9 mouse cellular contexts compared by ENCODE assay signal in genomic region chr9:45133484-45134310, GRCm38 (mm10). TPM values are rescaled to one million over a fixed set of nuclear protein-coding genes. Genes with fewer than 3 reads are reported as not detected.
DNase-seq lines count a peak whose midpoint lies in the region; ATAC-seq and TF ChIP-seq lines count a peak whose summit lies in the region.
"Had no signal": no experiment of that assay in that cellular context is flagged by ENCODE, and none has a peak within 500 bp of the region (broad histone marks: within the 10 kb centered on the region; RNA-seq: fewer than 3 reads in every experiment).

No protein-coding gene starts in this region.

- 0 out of 2 replicates have a peak, but pooled peaks cover 3% of the 10 kb centered on the region for H3K4me1 ChIP-seq in neural tube, embryonic 11.5 days (ENCODE audit: control insufficient read depth, insufficient read depth, low read length)
- H3K4me1 ChIP-seq in embryonic facial prominence, embryonic 10.5 days: peaks cover 56% of the 10 kb centered on the region
- H3K4me1 ChIP-seq in kidney, postnatal 0 days (replicated peaks; ENCODE audit: insufficient read depth, low read length): peaks cover 2% of the 10 kb centered on the region; the same call in 1 of the 2 replicates

- 26% methylated on average over 5 of the region's 5 CpGs for WGBS in neural tube, embryonic 11.5 days
- WGBS in embryonic facial prominence, embryonic 10.5 days: 25% methylated on average over 5 of the region's 5 CpGs
- WGBS in kidney, postnatal 0 days: 26% methylated on average over 5 of the region's 5 CpGs

- DNase-seq in neural tube, embryonic 11.5 days (ENCODE audit: low spot score): peak; percentile 63
- DNase-seq in neural tube, embryonic 10.5 days (ENCODE audit: extremely low spot score, low spot score): no peak
- peak; percentile 74 for DNase-seq in adrenal gland, postnatal 10 days
- peak; percentile 66 for DNase-seq in embryonic facial prominence, embryonic 10.5 days (ENCODE audit: low spot score)
- peak; percentile 75 for DNase-seq in kidney, postnatal 0 days (ENCODE audit: low spot score)
- peak; percentile 69 for DNase-seq in urinary bladder, postnatal 14 days (ENCODE audit: low spot score)
- no peak for DNase-seq in layer of hippocampus, adult 9-11 months

- peak; percentile 79 for TF ChIP-seq CTCF in kidney, postnatal 0 days (IDR thresholded peaks at IDR 0.05; ENCODE audit: low read depth)

- no peak overlapping the region for H3K4me2 ChIP-seq in neural tube, embryonic 11.5 days (ENCODE audit: low read depth)
- no peak overlapping the region for H3K4me2 ChIP-seq in kidney, postnatal 0 days (ENCODE audit: low read length)
- H3K4me2 ChIP-seq: neural tube, embryonic 13.5 days had no signal

- no peak overlapping the region for H3K27ac ChIP-seq in neural tube, embryonic 11.5 days (ENCODE audit: low read depth, low read length)
- no peak overlapping the region for H3K27ac ChIP-seq in embryonic facial prominence, embryonic 10.5 days (replicated peaks)
- no peak overlapping the region for H3K27ac ChIP-seq in kidney, postnatal 0 days
- H3K27ac ChIP-seq: neural tube, embryonic 13.5 days had no signal

- no peak overlapping the region for H3K9ac ChIP-seq in neural tube, embryonic 11.5 days (ENCODE audit: low read length)
- no peak overlapping the region for H3K9ac ChIP-seq in kidney, postnatal 0 days (ENCODE audit: low read depth, low read length)
- H3K9ac ChIP-seq: neural tube, embryonic 13.5 days had no signal

- no peaks in the 10 kb centered on the region for H3K36me3 ChIP-seq in neural tube, embryonic 11.5 days (ENCODE audit: control insufficient read depth, insufficient read depth, low read length)
- H3K36me3 ChIP-seq in embryonic facial prominence, embryonic 10.5 days (replicated peaks): no peaks in the 10 kb centered on the region
- H3K36me3 ChIP-seq in kidney, postnatal 0 days (ENCODE audit: insufficient read depth, low read length): no peaks in the 10 kb centered on the region
- H3K36me3 ChIP-seq: neural tube, embryonic 13.5 days had no signal

- H3K4me3 ChIP-seq in neural tube, embryonic 11.5 days (ENCODE audit: low read depth, low read length): no peak overlapping the region
- H3K4me3 ChIP-seq in embryonic facial prominence, embryonic 10.5 days: no peak overlapping the region
- H3K4me3 ChIP-seq in kidney, postnatal 0 days (replicated peaks; ENCODE audit: low read depth, low read length): no peak overlapping the region
- H3K4me3 ChIP-seq: neural tube, embryonic 13.5 days had no signal

- H3K27me3 ChIP-seq in neural tube, embryonic 11.5 days (ENCODE audit: control insufficient read depth, insufficient read depth, low read length): peaks cover 22% of the 10 kb centered on the region
- peaks cover 85% of the 10 kb centered on the region for H3K27me3 ChIP-seq in embryonic facial prominence, embryonic 10.5 days (replicated peaks; ENCODE audit: low read depth, poor library complexity, severe bottlenecking)
- peaks cover 18% of the 10 kb centered on the region for H3K27me3 ChIP-seq in kidney, postnatal 0 days (ENCODE audit: insufficient read depth, low read length)

- no peaks in the 10 kb centered on the region for H3K9me3 ChIP-seq in neural tube, embryonic 11.5 days (ENCODE audit: control insufficient read depth, low read length)
- H3K9me3 ChIP-seq in embryonic facial prominence, embryonic 10.5 days: no peaks in the 10 kb centered on the region
- H3K9me3 ChIP-seq in kidney, postnatal 0 days (replicated peaks; ENCODE audit: low read length): no peaks in the 10 kb centered on the region
- H3K9me3 ChIP-seq: neural tube, embryonic 13.5 days had no signal

- no peak for ATAC-seq in neural tube, embryonic 11.5 days (ENCODE audit: insufficient read depth, low FRiP score, low TSS enrichment)
- no peak; the same call in 1 of the 2 replicates for ATAC-seq in kidney, postnatal 0 days (replicated peaks; ENCODE audit: low FRiP score, low read depth)
- peak; percentile 69 for ATAC-seq in monocyte, adult 5-6 weeks (replicated peaks; ENCODE audit: insufficient number of reproducible peaks, low FRiP score, low TSS enrichment, poor library complexity, severe bottlenecking)

RNA-seq across cellular contexts. Expression of gene Scn4b, which starts 4.5 kb away (rescaled TPM):
- polyA plus RNA-seq in neural tube, embryonic 11.5 days (2014; fragmentation: Nextera tagmentation; extraction: Ambion mirVana): 0.12 TPM in 2 replicates
- total RNA-seq in adrenal gland, postnatal 10 days (2021): 10 to 100 TPM in 1 of 2 experiments, 1 to 10 TPM in 1; 3.3 to 14.2 TPM
- polyA plus RNA-seq in embryonic facial prominence, embryonic 10.5 days (2016; fragmentation: Nextera tagmentation; extraction: Ambion mirVana): 0.48 and 0.79 TPM in 2 replicates
- polyA plus RNA-seq in kidney, postnatal 0 days (2015; fragmentation: Nextera tagmentation; extraction: Ambion mirVana): 4.3 and 4.6 TPM in 2 replicates
- total RNA-seq in monocyte, adult 5-6 weeks (2017): not detected in 3 replicates

RNA-seq across cellular contexts. Expression of gene Scn2b, which starts 16.1 kb away (rescaled TPM):
- polyA plus RNA-seq in neural tube, embryonic 11.5 days (2014; fragmentation: Nextera tagmentation; extraction: Ambion mirVana): 3.4 and 4.4 TPM in 2 replicates
- 1 to 10 TPM; 6.7 to 7.5 TPM for total RNA-seq in adrenal gland, postnatal 10 days (2021)
- 6.7 and 7.3 TPM in 2 replicates for polyA plus RNA-seq in embryonic facial prominence, embryonic 10.5 days (2016; fragmentation: Nextera tagmentation; extraction: Ambion mirVana)
- 2.4 and 2.8 TPM in 2 replicates for polyA plus RNA-seq in kidney, postnatal 0 days (2015; fragmentation: Nextera tagmentation; extraction: Ambion mirVana)
- 0.58 to 0.67 TPM in 2 of 3 replicates, not detected in the other for total RNA-seq in monocyte, adult 5-6 weeks (2017)

RNA-seq across cellular contexts. Expression of gene BC049352, which starts 48.1 kb away (rescaled TPM):
- not detected in 2 replicates for polyA plus RNA-seq in neural tube, embryonic 11.5 days (2014; fragmentation: Nextera tagmentation; extraction: Ambion mirVana)
- total RNA-seq in adrenal gland, postnatal 10 days (2021): not detected
- polyA plus RNA-seq in embryonic facial prominence, embryonic 10.5 days (2016; fragmentation: Nextera tagmentation; extraction: Ambion mirVana): not detected in 2 replicates
- 0.08 TPM in 1 of 2 replicates, not detected in the other for polyA plus RNA-seq in kidney, postnatal 0 days (2015; fragmentation: Nextera tagmentation; extraction: Ambion mirVana)
- 1.7 to 7.5 TPM (median 4.2 TPM) in 3 replicates for total RNA-seq in monocyte, adult 5-6 weeks (2017)
- polyA plus RNA-seq: neural tube, embryonic 13.5 days had no signal

RNA-seq across cellular contexts. Expression of gene Jaml, which starts 54.7 kb away (rescaled TPM):
- polyA plus RNA-seq in neural tube, embryonic 11.5 days (2014; fragmentation: Nextera tagmentation; extraction: Ambion mirVana): 0.09 and 0.99 TPM in 2 replicates
- total RNA-seq in adrenal gland, postnatal 10 days (2021): 1 to 10 TPM in 1 of 2 experiments, under 1 TPM in 1; 0.70 to 1.8 TPM
- 0.96 and 1.4 TPM in 2 replicates for polyA plus RNA-seq in embryonic facial prominence, embryonic 10.5 days (2016; fragmentation: Nextera tagmentation; extraction: Ambion mirVana)
- polyA plus RNA-seq in kidney, postnatal 0 days (2015; fragmentation: Nextera tagmentation; extraction: Ambion mirVana): 0.61 and 0.70 TPM in 2 replicates
- 3.2 to 7.0 TPM (median 5.8 TPM) in 3 replicates for total RNA-seq in monocyte, adult 5-6 weeks (2017)

Comparison
In these comparisons a context has a peak if more than half of its experiments do, and no peak if none do; other contexts are left out.
1. DNase-seq: peak in neural tube, embryonic 11.5 days (single experiment), adrenal gland, postnatal 10 days (single experiment), embryonic facial prominence, embryonic 10.5 days (single experiment), kidney, postnatal 0 days (single experiment) and urinary bladder, postnatal 14 days (single experiment); none in neural tube, embryonic 10.5 days (single experiment) and layer of hippocampus, adult 9-11 months (single experiment).